Comparison of ENCODE assay signal across 20 mouse cellular contexts in the genomic region with DNA sequence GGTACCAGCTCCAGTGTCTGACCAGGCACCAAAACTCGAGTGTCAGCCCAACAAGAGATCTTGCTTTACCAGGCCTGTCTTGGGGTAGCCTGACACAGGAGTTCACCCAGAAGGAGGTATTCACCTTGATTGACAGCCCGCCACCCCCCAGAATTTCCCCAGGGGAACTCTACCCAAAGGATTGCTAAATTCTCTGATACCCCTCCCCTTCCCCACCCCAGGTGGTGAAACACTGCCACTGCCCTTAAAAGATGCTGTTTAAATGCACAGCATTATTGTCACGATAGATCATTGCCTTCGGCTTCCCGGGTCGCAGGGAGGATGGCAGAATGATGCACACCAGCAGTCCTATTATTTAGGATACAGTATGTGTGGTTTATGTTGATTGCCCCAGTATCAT.
DNase-seq lines count a peak whose midpoint lies in the region; ATAC-seq and TF ChIP-seq lines count a peak whose summit lies in the region.
"Had no signal": no experiment of that assay in that cellular context is flagged by ENCODE, and none has a peak within 500 bp of the region (broad histone marks: within the 10 kb centered on the region; RNA-seq: fewer than 3 reads in every experiment).

No protein-coding gene starts in this region.

- H3K9me3 ChIP-seq in hindbrain, embryonic 13.5 days, result no peaks in the 10 kb centered on the region
- no peaks in the 10 kb centered on the region for H3K9me3 ChIP-seq in neural tube, embryonic 12.5 days
- H3K9me3 ChIP-seq: embryonic facial prominence, embryonic 10.5 days; G1E had no signal

- no peaks in the 10 kb centered on the region for H3K27me3 ChIP-seq in hindbrain, embryonic 13.5 days
- H3K27me3 ChIP-seq in neural tube, embryonic 12.5 days (replicated peaks), result no peaks in the 10 kb centered on the region; the same call in 1 of the 2 replicates

- H3K36me3 ChIP-seq in hindbrain, embryonic 13.5 days, result no peaks in the 10 kb centered on the region
- H3K36me3 ChIP-seq in neural tube, embryonic 12.5 days, result no peaks in the 10 kb centered on the region
- H3K36me3 ChIP-seq: embryonic facial prominence, embryonic 10.5 days; G1E had no signal

- H3K4me3 ChIP-seq in left cerebral cortex, adult 2 months, result 0 out of 2 replicates have a peak overlapping the region, but pooled peaks have one; percentile 16
- H3K4me3 ChIP-seq in hindbrain, embryonic 13.5 days, result no peak overlapping the region
- H3K4me3 ChIP-seq in neural tube, embryonic 12.5 days, result no peak overlapping the region
- H3K4me3 ChIP-seq: embryonic facial prominence, embryonic 10.5 days; erythroblast, embryonic 14.5 days had no signal

- peak overlapping the region; percentile 69 for H3K9ac ChIP-seq in hindbrain, embryonic 13.5 days
- no peak overlapping the region for H3K9ac ChIP-seq in neural tube, embryonic 12.5 days

- DNase-seq in left cerebral cortex, adult 2 months (ENCODE audit: extremely low spot score in 1 of 2, low spot score in 2 of 2), result no peak
- no peak for DNase-seq in left cerebral cortex, adult 11 months (ENCODE audit: low spot score)
- peak; percentile 51 for DNase-seq in brain, embryonic 14.5 days (ENCODE audit: low read depth)
- no peak for DNase-seq in thymus, postnatal 14 days
- DNase-seq in heart, adult 8-10 months (ENCODE audit: low spot score), result no peak
- no peak for DNase-seq in thymus, postnatal 36 days
- DNase-seq: adrenal gland, adult 2 months; B cell, adult 2 months; cerebellum, adult 8-10 months; kidney, adult 8-10 months; liver; lung, adult 18-20 months; lung, postnatal 4 days; right cerebral cortex, postnatal 4 days; thymus, adult 2 months had no signal

- TF ChIP-seq CTCF in left cerebral cortex, adult 2 months (IDR thresholded peaks at IDR 0.05), result no peak; the same call in 1 of the 2 replicates
- 0 out of 2 replicates have a peak, but pooled peaks have one; percentile 2 for TF ChIP-seq CTCF in brain, embryonic 14.5 days (IDR thresholded peaks at IDR 0.05; ENCODE audit: borderline replicate concordance, extremely low read depth, insufficient read depth, insufficient read length)

- intact Hi-C loops in left cerebral cortex, adult 2 months (cut with DNase I), result no loop called here

- WGBS in hindbrain, embryonic 13.5 days, result 16% methylated on average over 6 of the region's 6 CpGs
- WGBS in neural tube, embryonic 12.5 days, result 12% methylated on average over 6 of the region's 6 CpGs

- H3K4me1 ChIP-seq in hindbrain, embryonic 13.5 days (replicated peaks), result peaks cover 64% of the 10 kb centered on the region
- H3K4me1 ChIP-seq in neural tube, embryonic 12.5 days, result peaks cover 35% of the 10 kb centered on the region

- peak overlapping the region; percentile 93 for H3K27ac ChIP-seq in left cerebral cortex, adult 2 months
- H3K27ac ChIP-seq in hindbrain, embryonic 13.5 days, result peak overlapping the region; percentile 95
- peak overlapping the region; percentile 65 for H3K27ac ChIP-seq in neural tube, embryonic 12.5 days
- H3K27ac ChIP-seq: embryonic facial prominence, embryonic 10.5 days had no signal

- ATAC-seq in hindbrain, embryonic 13.5 days (ENCODE audit: low FRiP score), result no peak
- ATAC-seq in neural tube, embryonic 12.5 days (ENCODE audit: low FRiP score, low read depth), result no peak

- no peak for TF ChIP-seq POLR2A in brain, embryonic 14.5 days (IDR thresholded peaks at IDR 0.05; ENCODE audit: borderline replicate concordance, extremely low read depth, insufficient read depth, insufficient read length, poor library complexity, severe bottlenecking)

- peak overlapping the region; percentile 46 for H3K4me2 ChIP-seq in hindbrain, embryonic 13.5 days
- H3K4me2 ChIP-seq in neural tube, embryonic 12.5 days (replicated peaks), result peak overlapping the region; percentile 26; the same call in 1 of the 2 replicates
